Mouse (Mus musculus): ENCODE measurements at regions not wholly inside any gene's neighbourhood (a gene's known extent, or its start where the extent isn't known, plus 50 kb on each side); places are given as distances from the start of the nearest gene placed in this dataset.

GRCm38 (mm10) chr3:105222925-105223324 is 156.3 kb downstream of the 4930564D02Rik start:
- in situ Hi-C loops (cut with MboI, MseI) = loop anchor here (25.0 kb wide), 1 partner anchor 639 kb away; the partner anchor contains the start of genes Adora3 and Tmigd3

- in situ Hi-C loops (cut with MboI, MseI) = loop anchor here (25.0 kb wide), 1 partner anchor 639 kb away; the partner anchor contains the start of genes Adora3 and Tmigd3
Observed at GRCm38 (mm10) chr3:105223671-105224070, 157.0 kb downstream of the 4930564D02Rik start.

GRCm38 (mm10) chr3:105227551-105227950 is 160.9 kb downstream of the 4930564D02Rik start:
- in situ Hi-C loops (cut with MboI, MseI) = no loop called here

- in situ Hi-C loops (cut with MboI, MseI) = no loop called here
Observed at GRCm38 (mm10) chr3:105228401-105228800, 161.8 kb downstream of the 4930564D02Rik start.

- in situ Hi-C loops (cut with MboI, MseI) = no loop called here
Observed at GRCm38 (mm10) chr3:105241048-105241447, 174.4 kb downstream of the 4930564D02Rik start.

GRCm38 (mm10) chr3:105257096-105257495 is 190.5 kb downstream of the 4930564D02Rik start:
- in situ Hi-C loops (cut with MboI, MseI) = no loop called here

- in situ Hi-C loops (cut with MboI, MseI) = no loop called here
Observed at GRCm38 (mm10) chr3:105275241-105275640, 176.9 kb upstream of the Kcnd3 start.

- in situ Hi-C loops (cut with MboI, MseI) = loop anchor here (10.0 kb wide), 1 partner anchor 244 kb away; no protein-coding TSS in a partner anchor
Observed at GRCm38 (mm10) chr3:105280971-105281370, 171.2 kb upstream of the Kcnd3 start.

GRCm38 (mm10) chr3:105281686-105282085 is 170.4 kb upstream of the Kcnd3 start:
- in situ Hi-C loops (cut with MboI, MseI) = loop anchor here (10.0 kb wide), 1 partner anchor 243 kb away; no protein-coding TSS in a partner anchor

- in situ Hi-C loops (cut with MboI, MseI) = loop anchor here (5.0 kb wide), 1 partner anchor 106 kb away; no protein-coding TSS in a partner anchor
Observed at GRCm38 (mm10) chr3:105298273-105298672, 153.9 kb upstream of the Kcnd3 start.

- in situ Hi-C loops (cut with MboI, MseI) = no loop called here
Observed at GRCm38 (mm10) chr3:105300693-105301548, 151.2 kb upstream of the Kcnd3 start.

- in situ Hi-C loops (cut with MboI, MseI) = no loop called here
Observed at GRCm38 (mm10) chr3:105307676-105308075, 144.5 kb upstream of the Kcnd3 start.

- in situ Hi-C loops (cut with MboI, MseI) = no loop called here
Observed at GRCm38 (mm10) chr3:105309020-105309419, 143.1 kb upstream of the Kcnd3 start.

- in situ Hi-C loops (cut with MboI, MseI) = no loop called here
Observed at GRCm38 (mm10) chr3:105353268-105353667, 98.9 kb upstream of the Kcnd3 start.

- in situ Hi-C loops (cut with MboI, MseI) = no loop called here
Observed at GRCm38 (mm10) chr3:105354123-105354931, 97.8 kb upstream of the Kcnd3 start.

- in situ Hi-C loops (cut with MboI, MseI) = no loop called here
Observed at GRCm38 (mm10) chr3:105357511-105357910, 94.6 kb upstream of the Kcnd3 start.

GRCm38 (mm10) chr3:105359636-105360035 is 92.5 kb upstream of the Kcnd3 start:
- in situ Hi-C loops (cut with MboI, MseI) = no loop called here

- in situ Hi-C loops (cut with MboI, MseI) = no loop called here
Observed at GRCm38 (mm10) chr3:105364685-105365084, 87.4 kb upstream of the Kcnd3 start.

GRCm38 (mm10) chr3:105366806-105367205 is 85.3 kb upstream of the Kcnd3 start:
- in situ Hi-C loops (cut with MboI, MseI) = no loop called here

- in situ Hi-C loops (cut with MboI, MseI) = no loop called here
Observed at GRCm38 (mm10) chr3:105367972-105368371, 84.2 kb upstream of the Kcnd3 start.

- in situ Hi-C loops (cut with MboI, MseI) = no loop called here
Observed at GRCm38 (mm10) chr3:105372371-105372828, 79.7 kb upstream of the Kcnd3 start.

GRCm38 (mm10) chr3:105374306-105374705 is 77.8 kb upstream of the Kcnd3 start:
- in situ Hi-C loops (cut with MboI, MseI) = no loop called here
